Mouse (Mus musculus) olfactory bulb, adult 2 months (tissue): ENCODE data around the gene Zfp385c. TPM values are rescaled to one million over a fixed set of nuclear protein-coding genes. Genes with fewer than 3 reads are reported as not detected.
"Not testable (repeated sequence)": the region's sequence is repeated elsewhere in the genome, so short reads cannot be mapped to it uniquely, and the experiment has no call there.

Experiments
- H3K27ac ChIP-seq: fragments of 200-500 bp; 2 replicates; pipeline ENCODE4 v1.5.1; 2012; ENCODE audit warnings: low read depth, low read length; ENCODE audit not compliant: insufficient read depth
- H3K4me1 ChIP-seq: fragments of 200-500 bp; 2 replicates; pipeline ENCODE4 v1.6.1; 2012; ENCODE audit warnings: low read length; ENCODE audit not compliant: control insufficient read depth, insufficient read depth
- H3K4me3 ChIP-seq: fragments of 200-500 bp; 2 replicates; pipeline ENCODE4 v1.5.1; 2012; ENCODE audit warnings: mild to moderate bottlenecking, low read depth, low read length, moderate library complexity; ENCODE audit not compliant: insufficient read depth
- CTCF ChIP-seq: fragments of 200-500 bp; IDR thresholded peaks from 2 replicates; pipeline ENCODE4 v1.5.1; 2012; ENCODE audit warnings: low read depth, mild to moderate bottlenecking, low read length, moderate library complexity; ENCODE audit not compliant: insufficient read depth
- POLR2A ChIP-seq: fragments of 200-500 bp; IDR thresholded peaks from 2 replicates; pipeline ENCODE4 v1.6.1; 2012; ENCODE audit warnings: mild to moderate bottlenecking, low read depth, low read length, moderate library complexity; ENCODE audit not compliant: insufficient read depth
- WGBS: fragments of 180-500 bp; shearing (Covaris S2); methylation state at CpG from one replicate; pipeline ENCODE4 v1.1.7; 2018; 5-methylcytosine and 5-hydroxymethylcytosine counted together
- polyA plus RNA-seq: library from polyadenylated mRNA; stranded (reverse); fragments of >200 nt; gene quantifications from 2 replicates; pipeline ENCODE4 v1.2.4, GENCODE M21; 2012; ENCODE audit warnings: low replicate concordance; ENCODE audit not compliant: missing spikeins, insufficient read depth, insufficient read length

Gene Zfp385c
- polyA plus RNA-seq, 1 experiment: not detected

- 0 out of 2 replicates have a peak, but pooled peaks cover 4% of the 10 kb centered on the region for H3K4me1 ChIP-seq
- H3K4me3 ChIP-seq: no peak overlapping the region
- TF ChIP-seq POLR2A (no peak), CTCF (no peak)
- 85% methylated on average over 3 of the region's 3 CpGs for WGBS
- H3K27ac ChIP-seq: no peak overlapping the region
Measured at GRCm38 (mm10) chr11:100685371-100685770, 6.9 kb downstream of the Zfp385c start.

- H3K4me3 ChIP-seq: no peak overlapping the region
- 81% methylated on average over 2 of the region's 2 CpGs for WGBS
- TF ChIP-seq CTCF (no peak), POLR2A (no peak)
Measured at GRCm38 (mm10) chr11:100684084-100684483, 8.2 kb downstream of the Zfp385c start.

GRCm38 (mm10) chr11:100682526-100682925, 9.7 kb downstream of the Zfp385c start:
- Histone ChIP-seq H3K4me3 (no peak overlapping the region), H3K27ac (no peak overlapping the region), H3K4me1 (peaks cover 7% of the 10 kb centered on the region)
- no peak for TF ChIP-seq POLR2A
- no peak for TF ChIP-seq CTCF
- WGBS: 86% methylated on average over 5 of the region's 5 CpGs

More at GRCm38 (mm10) chr11:100684084-100684483, 8.2 kb downstream of the Zfp385c start:
- Histone ChIP-seq H3K4me1 (no peaks in the 10 kb centered on the region), H3K27ac (no peak overlapping the region)

- Histone ChIP-seq H3K27ac (no peak overlapping the region), H3K4me1 (peaks cover 11% of the 10 kb centered on the region), H3K4me3 (no peak overlapping the region)
- TF ChIP-seq CTCF (no peak), POLR2A (no peak)
- 79% methylated on average over 5 of the region's 5 CpGs for WGBS
Measured at GRCm38 (mm10) chr11:100681826-100682225, 10.4 kb downstream of the Zfp385c start.

DNA sequence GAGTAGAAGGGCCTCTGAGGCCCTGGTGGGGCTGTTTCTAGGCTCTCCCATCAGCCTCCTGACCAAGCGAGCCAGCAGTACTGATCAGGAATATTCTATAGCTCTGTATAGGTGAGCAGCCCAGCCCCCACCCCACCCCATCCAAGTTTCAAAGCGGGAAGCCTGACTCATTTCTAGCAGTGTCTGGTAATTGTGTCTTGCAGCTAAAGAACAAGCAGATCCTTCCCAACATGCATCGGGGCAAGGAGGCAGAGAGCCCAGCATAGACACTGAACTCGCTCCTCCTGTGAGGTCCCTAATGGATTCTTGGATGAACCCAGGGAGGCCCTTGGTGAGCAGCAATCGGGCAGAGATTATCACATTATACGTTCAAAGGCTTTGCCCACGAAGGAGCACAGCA, 14.4 kb downstream of the Zfp385c start:
- Histone ChIP-seq H3K27ac (peak overlapping the region; percentile 72), H3K4me3 (no peak overlapping the region), H3K4me1 (peaks cover 20% of the 10 kb centered on the region)
- WGBS: 28% methylated on average over 7 of the region's 7 CpGs
- no peak for TF ChIP-seq POLR2A
- TF ChIP-seq CTCF: no peak

DNA sequence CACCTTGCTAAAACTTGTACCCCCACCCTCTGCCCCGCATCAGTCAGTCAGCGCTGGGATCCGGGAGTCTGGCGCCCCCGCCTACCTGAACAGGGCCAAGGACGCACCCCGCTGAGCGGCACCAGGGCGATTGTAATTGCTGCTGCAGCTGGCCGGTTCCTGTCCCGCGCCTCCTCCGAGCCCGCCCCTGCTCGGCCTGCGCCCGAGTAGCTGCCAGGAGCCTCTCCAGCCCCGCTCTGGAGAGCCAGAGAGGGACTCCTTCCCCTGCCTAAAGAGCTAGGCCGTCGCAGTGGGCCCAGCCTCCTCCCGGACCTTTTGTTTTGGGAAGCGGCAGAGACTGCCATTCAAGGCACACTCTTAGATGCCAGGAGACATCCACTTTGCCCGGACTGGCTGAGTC, 19.1 kb downstream of the Zfp385c start:
- H3K4me3 ChIP-seq: no peak overlapping the region
- H3K27ac ChIP-seq: no peak overlapping the region
- peaks cover 20% of the 10 kb centered on the region for H3K4me1 ChIP-seq
- TF ChIP-seq CTCF (no peak), POLR2A (no peak)
- WGBS: 16% methylated on average over 23 of the region's 23 CpGs

DNA sequence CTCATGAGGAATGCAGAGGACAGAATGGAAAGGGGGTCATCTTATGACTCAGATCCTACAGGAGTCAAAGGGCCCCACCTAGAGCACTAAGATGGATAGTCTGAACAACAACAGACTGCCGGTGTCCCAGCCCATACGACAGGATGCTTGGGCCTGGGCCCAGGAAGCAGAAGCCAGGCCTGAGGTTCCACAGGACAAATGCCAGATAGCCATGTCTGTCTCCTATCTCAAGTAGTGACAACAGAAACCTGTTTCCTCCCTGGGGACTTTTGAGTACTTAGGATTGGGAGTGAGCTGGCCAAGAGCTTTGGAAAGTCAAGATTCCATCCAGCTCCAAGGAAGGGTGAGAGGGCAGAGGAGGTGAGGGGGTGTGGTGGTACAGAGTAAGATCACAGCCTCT, 20.3 kb downstream of the Zfp385c start:
- Histone ChIP-seq H3K4me1 (peaks cover 10% of the 10 kb centered on the region), H3K4me3 (no peak overlapping the region), H3K27ac (no peak overlapping the region)
- 95% methylated on average over 2 of the region's 2 CpGs for WGBS
- TF ChIP-seq CTCF (no peak), POLR2A (no peak)

DNA sequence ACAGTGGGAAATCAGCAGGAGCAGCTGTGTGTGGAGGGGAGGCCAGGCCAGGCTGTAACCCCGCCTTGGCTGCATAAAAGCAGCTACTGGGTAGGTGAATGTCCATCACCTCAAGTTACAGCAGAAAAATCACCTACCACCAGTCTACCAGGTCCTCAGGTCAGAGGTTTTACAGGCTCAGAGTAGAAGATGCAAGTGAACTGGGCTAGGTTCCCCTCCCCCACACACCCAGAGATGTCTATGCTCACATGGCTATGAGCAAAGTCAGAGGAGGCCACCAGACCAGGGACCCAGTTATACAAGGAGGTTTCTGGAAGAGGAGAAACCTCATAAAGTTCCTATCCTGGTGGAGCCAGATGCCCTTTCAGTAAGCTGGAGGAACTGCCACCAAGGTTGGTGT, 21.2 kb downstream of the Zfp385c start:
- Histone ChIP-seq H3K4me1 (peaks cover 10% of the 10 kb centered on the region), H3K4me3 (no peak overlapping the region), H3K27ac (no peak overlapping the region)
- WGBS: 88% methylated on average over 1 of the region's 1 CpGs
- TF ChIP-seq CTCF (no peak), POLR2A (no peak)

GRCm38 (mm10) chr11:100659806-100660205, 32.4 kb downstream of the Zfp385c start:
- 87% methylated on average over 10 of the region's 10 CpGs for WGBS
- Histone ChIP-seq H3K4me1 (peaks cover 19% of the 10 kb centered on the region), H3K27ac (no peak overlapping the region), H3K4me3 (no peak overlapping the region)
- TF ChIP-seq CTCF (no peak), POLR2A (no peak)

DNA sequence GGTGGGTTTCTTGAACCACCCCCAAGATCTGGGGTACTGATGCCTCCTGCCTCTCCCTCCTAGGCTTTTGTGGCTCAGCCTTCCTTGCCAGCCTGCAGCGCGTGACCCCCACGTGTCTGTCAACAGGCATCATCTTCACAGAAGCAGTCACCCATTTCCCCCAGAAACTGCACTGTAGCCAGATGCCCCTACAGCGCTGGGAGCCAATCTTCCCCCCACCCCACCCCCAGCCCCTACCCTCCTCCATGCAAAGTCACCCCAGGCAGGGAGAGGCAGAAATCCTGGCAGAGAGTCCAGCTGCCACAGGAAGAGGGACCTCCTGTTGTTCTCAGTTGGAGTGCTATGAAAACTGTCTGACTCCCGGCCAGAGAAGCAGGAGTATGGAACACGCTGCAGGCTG, 35.8 kb downstream of the Zfp385c start:
- no peak for TF ChIP-seq POLR2A
- no peak for TF ChIP-seq CTCF
- Histone ChIP-seq H3K4me3 (no peak overlapping the region), H3K4me1 (peaks cover 18% of the 10 kb centered on the region), H3K27ac (no peak overlapping the region)
- WGBS: 19% methylated on average over 6 of the region's 6 CpGs

DNA sequence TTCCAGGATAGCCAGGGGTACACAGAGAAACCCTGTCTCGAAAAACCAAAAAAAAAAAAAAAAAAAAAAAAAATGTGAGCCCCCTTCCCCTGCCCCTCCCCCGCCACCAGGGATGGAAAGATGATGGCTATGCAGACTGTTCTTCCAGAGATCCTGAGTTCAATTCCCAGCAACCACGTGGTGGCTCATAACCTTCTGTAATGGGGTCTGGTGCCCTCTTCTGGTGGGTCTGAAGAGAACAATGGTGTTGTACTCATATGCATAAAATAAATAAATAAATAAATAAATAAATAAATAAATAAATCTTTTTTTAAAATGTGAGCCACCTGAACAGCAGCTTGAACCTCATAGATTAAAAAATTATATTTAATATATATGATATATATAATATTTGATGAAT, 36.7 kb downstream of the Zfp385c start:
- H3K4me1 ChIP-seq: peaks cover 19% of the 10 kb centered on the region
- WGBS: 57% methylated on average over 3 of the region's 3 CpGs
- H3K4me3 ChIP-seq: not testable (repeated sequence)

More for the DNA sequence above, 36.7 kb downstream of the Zfp385c start:
- H3K27ac ChIP-seq: not testable (repeated sequence)
